Mouse (Mus musculus): ENCODE results near the gene St6galnac3. TPM values are rescaled to one million over a fixed set of nuclear protein-coding genes. Genes with fewer than 3 reads are reported as not detected.

The St6galnac3 gene
- polyA plus RNA-seq, 1 experiment: not detected

DNA sequence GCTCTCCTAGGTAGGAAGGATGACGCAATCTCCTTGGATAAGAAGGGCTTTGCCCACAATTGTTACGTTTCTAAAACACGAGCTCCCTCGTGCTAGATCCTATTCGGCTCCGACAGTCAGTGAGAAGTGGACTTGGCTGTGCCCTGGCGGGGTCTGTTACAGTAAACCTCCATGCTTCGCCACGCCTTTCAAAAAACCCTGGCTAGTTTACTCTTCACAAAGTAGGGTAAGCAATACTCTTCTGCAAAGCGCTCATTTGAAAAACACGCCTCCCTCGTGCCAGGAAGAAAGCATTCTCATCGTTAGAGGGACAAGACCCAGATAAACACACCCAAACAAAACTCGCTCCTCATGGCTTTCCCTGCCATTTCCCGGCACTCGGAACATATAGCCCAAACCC lies 3.4 kb downstream of the St6galnac3 start:
- no peak overlapping the region for H3K4me3 ChIP-seq (ENCODE audit: insufficient read depth, poor library complexity, severe bottlenecking)
- no peaks in the 10 kb centered on the region for H3K36me3 ChIP-seq (ENCODE audit: control insufficient read depth, insufficient read depth)
- no peaks in the 10 kb centered on the region for H3K79me2 ChIP-seq (ENCODE audit: control insufficient read depth, insufficient read depth)
- no peaks in the 10 kb centered on the region for H3K79me3 ChIP-seq (ENCODE audit: low read depth)
- TF ChIP-seq CTCF (IDR thresholded peaks at IDR 0.05; ENCODE audit: control insufficient read depth, insufficient read depth, insufficient read length) (no peak), USF1 (IDR thresholded peaks at IDR 0.05; ENCODE audit: low read depth) (no peak), MYOD1 (IDR thresholded peaks at IDR 0.05; ENCODE audit: control insufficient read depth, insufficient read length, low read depth) (no peak), MAX (IDR thresholded peaks at IDR 0.05) (no peak), FOSL1 (IDR thresholded peaks at IDR 0.05; ENCODE audit: insufficient read depth, low read length, poor library complexity, severe bottlenecking) (no peak), MYOG (IDR thresholded peaks at IDR 0.05; ENCODE audit: control insufficient read depth, extremely low read depth, insufficient read length) (no peak), CEBPB (IDR thresholded peaks at IDR 0.05; ENCODE audit: low read depth) (no peak)
- H3ac ChIP-seq (ENCODE audit: control insufficient read depth, insufficient read length, low read depth): no peak overlapping the region
- H3K27me3 ChIP-seq (ENCODE audit: control insufficient read depth, insufficient read depth, insufficient read length): peaks cover 4% of the 10 kb centered on the region

- no peak for TF ChIP-seq FOSL1 (IDR thresholded peaks at IDR 0.05; ENCODE audit: insufficient read depth, low read length, poor library complexity, severe bottlenecking)
- peaks cover 4% of the 10 kb centered on the region for H3K27me3 ChIP-seq (ENCODE audit: control insufficient read depth, insufficient read depth, insufficient read length)
- no peaks in the 10 kb centered on the region for H3K79me3 ChIP-seq (ENCODE audit: low read depth)
- no peaks in the 10 kb centered on the region for H3K79me2 ChIP-seq (ENCODE audit: control insufficient read depth, insufficient read depth)
- no peak overlapping the region for H3K4me3 ChIP-seq (ENCODE audit: insufficient read depth, poor library complexity, severe bottlenecking)
- H3K36me3 ChIP-seq (ENCODE audit: control insufficient read depth, insufficient read depth): no peaks in the 10 kb centered on the region
- no peak overlapping the region for H3ac ChIP-seq (ENCODE audit: control insufficient read depth, insufficient read length, low read depth)
Measured at GRCm38 (mm10) chr3:153720922-153721321, 4.1 kb downstream of the St6galnac3 start.

DNA sequence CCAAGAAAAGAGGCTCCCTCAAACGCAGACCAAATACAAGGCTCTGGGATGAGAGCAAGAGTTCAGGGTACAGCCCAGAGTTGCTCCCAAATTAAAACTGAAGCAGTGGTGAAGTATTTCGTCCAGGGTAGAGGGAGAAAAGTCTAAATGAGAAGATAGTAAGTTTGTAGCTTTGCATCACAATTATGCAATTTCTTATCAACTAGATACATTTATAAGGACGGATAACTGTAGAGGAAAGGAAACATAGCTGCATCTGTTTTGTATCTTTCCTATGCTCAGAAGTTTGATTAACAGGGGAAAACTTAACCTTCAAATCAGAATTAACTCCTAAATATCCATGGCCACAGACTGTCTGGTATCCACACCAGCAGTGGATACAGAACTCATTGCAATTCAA lies 4.7 kb downstream of the St6galnac3 start:
- no peak overlapping the region for H3K4me3 ChIP-seq (ENCODE audit: insufficient read depth, poor library complexity, severe bottlenecking)

GRCm38 (mm10) chr3:153719256-153719970 lies 5.6 kb downstream of the St6galnac3 start:
- no peak overlapping the region for H3ac ChIP-seq (ENCODE audit: control insufficient read depth, insufficient read length, low read depth)
- no peaks in the 10 kb centered on the region for H3K79me3 ChIP-seq (ENCODE audit: low read depth)
- TF ChIP-seq FOSL1 (IDR thresholded peaks at IDR 0.05; ENCODE audit: insufficient read depth, low read length, poor library complexity, severe bottlenecking): no peak
- no peak for TF ChIP-seq CEBPB (IDR thresholded peaks at IDR 0.05; ENCODE audit: low read depth)
- TF ChIP-seq MAX (IDR thresholded peaks at IDR 0.05): no peak
- no peak for TF ChIP-seq CTCF (IDR thresholded peaks at IDR 0.05; ENCODE audit: control insufficient read depth, insufficient read depth, insufficient read length)
- TF ChIP-seq MYOD1 (IDR thresholded peaks at IDR 0.05; ENCODE audit: control insufficient read depth, insufficient read length, low read depth): no peak
- no peak for TF ChIP-seq MYOG (IDR thresholded peaks at IDR 0.05; ENCODE audit: control insufficient read depth, extremely low read depth, insufficient read length)
- no peak for TF ChIP-seq USF1 (IDR thresholded peaks at IDR 0.05; ENCODE audit: low read depth)
- H3K27me3 ChIP-seq (ENCODE audit: control insufficient read depth, insufficient read depth, insufficient read length): peaks cover 4% of the 10 kb centered on the region
- no peak overlapping the region for H3K4me3 ChIP-seq (ENCODE audit: insufficient read depth, poor library complexity, severe bottlenecking)
- H3K79me2 ChIP-seq (ENCODE audit: control insufficient read depth, insufficient read depth): no peaks in the 10 kb centered on the region
- no peaks in the 10 kb centered on the region for H3K36me3 ChIP-seq (ENCODE audit: control insufficient read depth, insufficient read depth)

More for the DNA sequence above, 4.7 kb downstream of the St6galnac3 start:
- Histone ChIP-seq H3K36me3 (ENCODE audit: control insufficient read depth, insufficient read depth) (no peaks in the 10 kb centered on the region), H3K79me3 (ENCODE audit: low read depth) (no peaks in the 10 kb centered on the region), H3K27me3 (ENCODE audit: control insufficient read depth, insufficient read depth, insufficient read length) (peaks cover 4% of the 10 kb centered on the region), H3K79me2 (ENCODE audit: control insufficient read depth, insufficient read depth) (no peaks in the 10 kb centered on the region), H3ac (ENCODE audit: control insufficient read depth, insufficient read length, low read depth) (no peak overlapping the region)
- TF ChIP-seq FOSL1 (IDR thresholded peaks at IDR 0.05; ENCODE audit: insufficient read depth, low read length, poor library complexity, severe bottlenecking): no peak
- TF ChIP-seq MAX (IDR thresholded peaks at IDR 0.05): no peak
- TF ChIP-seq MYOD1 (IDR thresholded peaks at IDR 0.05; ENCODE audit: control insufficient read depth, insufficient read length, low read depth): no peak
- no peak for TF ChIP-seq CEBPB (IDR thresholded peaks at IDR 0.05; ENCODE audit: low read depth)
- TF ChIP-seq MYOG (IDR thresholded peaks at IDR 0.05; ENCODE audit: control insufficient read depth, extremely low read depth, insufficient read length): no peak
- TF ChIP-seq USF1 (IDR thresholded peaks at IDR 0.05; ENCODE audit: low read depth): no peak
- no peak for TF ChIP-seq CTCF (IDR thresholded peaks at IDR 0.05; ENCODE audit: control insufficient read depth, insufficient read depth, insufficient read length)

GRCm38 (mm10) chr3:153718724-153719123 lies 6.2 kb downstream of the St6galnac3 start:
- H3K79me3 ChIP-seq (ENCODE audit: low read depth): no peaks in the 10 kb centered on the region
- no peak overlapping the region for H3ac ChIP-seq (ENCODE audit: control insufficient read depth, insufficient read length, low read depth)
- H3K27me3 ChIP-seq (ENCODE audit: control insufficient read depth, insufficient read depth, insufficient read length): peaks cover under 1% of the 10 kb centered on the region
- no peak for TF ChIP-seq USF1 (IDR thresholded peaks at IDR 0.05; ENCODE audit: low read depth)
- no peak for TF ChIP-seq CEBPB (IDR thresholded peaks at IDR 0.05; ENCODE audit: low read depth)
- H3K4me3 ChIP-seq (ENCODE audit: insufficient read depth, poor library complexity, severe bottlenecking): no peak overlapping the region
- H3K36me3 ChIP-seq (ENCODE audit: control insufficient read depth, insufficient read depth): no peaks in the 10 kb centered on the region
- no peaks in the 10 kb centered on the region for H3K79me2 ChIP-seq (ENCODE audit: control insufficient read depth, insufficient read depth)

DNA sequence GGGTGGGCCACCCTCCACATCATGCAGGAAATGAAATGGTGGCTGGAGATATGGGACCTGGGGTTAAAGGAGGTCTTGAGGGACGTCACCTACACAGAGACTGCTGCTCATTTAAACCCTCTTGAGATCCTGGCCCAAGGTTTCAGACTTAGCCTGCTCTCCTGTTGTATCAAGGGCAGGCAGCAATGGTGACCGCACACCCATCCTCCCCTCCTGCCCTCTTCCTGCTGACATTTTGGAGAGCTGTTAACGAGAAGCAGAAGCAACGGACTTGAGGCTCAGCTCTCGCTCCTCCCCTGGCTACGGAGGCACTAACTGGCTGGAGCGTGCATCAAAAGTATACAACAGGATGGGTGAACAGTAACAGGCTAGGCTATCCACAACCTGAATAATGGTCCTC lies 7.2 kb downstream of the St6galnac3 start:
- no peak overlapping the region for H3ac ChIP-seq (ENCODE audit: control insufficient read depth, insufficient read length, low read depth)
- H3K27me3 ChIP-seq (ENCODE audit: control insufficient read depth, insufficient read depth, insufficient read length): no peaks in the 10 kb centered on the region
- no peaks in the 10 kb centered on the region for H3K79me3 ChIP-seq (ENCODE audit: low read depth)
- H3K79me2 ChIP-seq (ENCODE audit: control insufficient read depth, insufficient read depth): no peaks in the 10 kb centered on the region
- H3K36me3 ChIP-seq (ENCODE audit: control insufficient read depth, insufficient read depth): no peaks in the 10 kb centered on the region
- no peak overlapping the region for H3K4me3 ChIP-seq (ENCODE audit: insufficient read depth, poor library complexity, severe bottlenecking)
- TF ChIP-seq MYOG (IDR thresholded peaks at IDR 0.05; ENCODE audit: control insufficient read depth, extremely low read depth, insufficient read length) (no peak), MAX (IDR thresholded peaks at IDR 0.05) (no peak), MYOD1 (IDR thresholded peaks at IDR 0.05; ENCODE audit: control insufficient read depth, insufficient read length, low read depth) (no peak), CEBPB (IDR thresholded peaks at IDR 0.05; ENCODE audit: low read depth) (no peak), FOSL1 (IDR thresholded peaks at IDR 0.05; ENCODE audit: insufficient read depth, low read length, poor library complexity, severe bottlenecking) (no peak), CTCF (IDR thresholded peaks at IDR 0.05; ENCODE audit: control insufficient read depth, insufficient read depth, insufficient read length) (no peak), USF1 (IDR thresholded peaks at IDR 0.05; ENCODE audit: low read depth) (no peak)
